Mouse (Mus musculus) megakaryocyte, embryonic 14.5 days (primary cell): Measurements from ENCODE around the gene Cryz. TPM values are rescaled to one million over a fixed set of nuclear protein-coding genes. Genes with fewer than 3 reads are reported as not detected.
"Not testable (repeated sequence)": the region's sequence is repeated elsewhere in the genome, so short reads cannot be mapped to it uniquely, and the experiment has no call there.

ENCODE experiments used
- H3K27me3 ChIP-seq: replicated peaks from 2 replicates; pipeline ENCODE3; 2012; ENCODE audit warnings: inconsistent platforms
- H3K36me3 ChIP-seq: replicated peaks from 2 replicates; pipeline ENCODE3; 2012; ENCODE audit warnings: low read length, inconsistent platforms, mixed read lengths
- H3K4me1 ChIP-seq: 2 replicates; pipeline ENCODE4 v1.6.1; 2012; ENCODE audit warnings: inconsistent platforms
- H3K4me3 ChIP-seq: replicated peaks from 2 replicates; pipeline ENCODE3; 2012; ENCODE audit warnings: moderate library complexity, mild to moderate bottlenecking, inconsistent platforms
- H3K9me3 ChIP-seq: 2 replicates; pipeline ENCODE4 v1.6.1; 2012; ENCODE audit warnings: inconsistent platforms
- FLI1 ChIP-seq: IDR thresholded peaks from 2 replicates; pipeline ENCODE4 v1.6.1; 2012; ENCODE audit warnings: low read length, inconsistent platforms, mixed read lengths
- GATA1 ChIP-seq: IDR thresholded peaks from 3 replicates; pipeline ENCODE4 v1.6.1; 2012; ENCODE audit warnings: mixed read lengths, low read length, inconsistent platforms, borderline replicate concordance
- polyA plus RNA-seq: library from polyadenylated mRNA; stranded (reverse); fragments of >175 nt; gene quantifications from 2 replicates; pipeline ENCODE4 v1.2.3, GENCODE M21; 2012; ENCODE audit warnings: low replicate concordance; ENCODE audit not compliant: insufficient read depth

The Cryz gene
- polyA plus RNA-seq, 1 experiment: 1.9 TPM

GRCm38 (mm10) chr3:154602141-154602540, 5.6 kb downstream of the Cryz start:
- peaks cover 19% of the 10 kb centered on the region for H3K4me1 ChIP-seq
- TF ChIP-seq GATA1: no peak
- TF ChIP-seq FLI1: no peak
- H3K4me3 ChIP-seq: no peak overlapping the region
- H3K36me3 ChIP-seq: peaks cover 24% of the 10 kb centered on the region
- no peaks in the 10 kb centered on the region for H3K9me3 ChIP-seq
- H3K27me3 ChIP-seq: no peaks in the 10 kb centered on the region

- peaks cover 38% of the 10 kb centered on the region for H3K36me3 ChIP-seq
- peaks cover 4% of the 10 kb centered on the region; the same call in 1 of the 2 replicates for H3K9me3 ChIP-seq
- no peak for TF ChIP-seq FLI1
- TF ChIP-seq GATA1: no peak
- no peaks in the 10 kb centered on the region for H3K4me1 ChIP-seq
- H3K27me3 ChIP-seq: no peaks in the 10 kb centered on the region
- no peak overlapping the region for H3K4me3 ChIP-seq
These were observed 8.4 kb downstream of the Cryz start for GRCm38 (mm10) chr3:154604871-154605270.

- Histone ChIP-seq H3K36me3 (peaks cover 66% of the 10 kb centered on the region), H3K9me3 (peaks cover 4% of the 10 kb centered on the region; the same call in 1 of the 2 replicates), H3K27me3 (no peaks in the 10 kb centered on the region), H3K4me1 (no peaks in the 10 kb centered on the region), H3K4me3 (no peak overlapping the region)
- TF ChIP-seq FLI1 (no peak), GATA1 (no peak)
These were observed 11.4 kb downstream of the Cryz start for GRCm38 (mm10) chr3:154607896-154608295.

GRCm38 (mm10) chr3:154611888-154612287, 15.4 kb downstream of the Cryz start:
- TF ChIP-seq GATA1: no peak
- no peak for TF ChIP-seq FLI1

GRCm38 (mm10) chr3:154614771-154615170, 18.3 kb downstream of the Cryz start:
- Histone ChIP-seq H3K9me3 (no peaks in the 10 kb centered on the region), H3K27me3 (no peaks in the 10 kb centered on the region), H3K4me1 (no peaks in the 10 kb centered on the region), H3K4me3 (no peak overlapping the region), H3K36me3 (peaks cover 85% of the 10 kb centered on the region)
- TF ChIP-seq GATA1: no peak
- TF ChIP-seq FLI1: no peak

More at GRCm38 (mm10) chr3:154611888-154612287, 15.4 kb downstream of the Cryz start:
- Histone ChIP-seq H3K36me3 (peaks cover 77% of the 10 kb centered on the region), H3K4me3 (no peak overlapping the region), H3K27me3 (no peaks in the 10 kb centered on the region), H3K4me1 (no peaks in the 10 kb centered on the region), H3K9me3 (peaks cover 4% of the 10 kb centered on the region; the same call in 1 of the 2 replicates)

GRCm38 (mm10) chr3:154615304-154615703, 18.8 kb downstream of the Cryz start:
- Histone ChIP-seq H3K27me3 (no peaks in the 10 kb centered on the region), H3K4me3 (no peak overlapping the region), H3K4me1 (no peaks in the 10 kb centered on the region), H3K9me3 (no peaks in the 10 kb centered on the region), H3K36me3 (peaks cover 87% of the 10 kb centered on the region)
- TF ChIP-seq FLI1: no peak
- TF ChIP-seq GATA1: no peak

- TF ChIP-seq GATA1: no peak
- no peak for TF ChIP-seq FLI1
- no peak overlapping the region for H3K4me3 ChIP-seq
- no peaks in the 10 kb centered on the region for H3K4me1 ChIP-seq
- no peaks in the 10 kb centered on the region for H3K9me3 ChIP-seq
- H3K27me3 ChIP-seq: no peaks in the 10 kb centered on the region
- peaks cover 87% of the 10 kb centered on the region for H3K36me3 ChIP-seq
These were observed 19.6 kb downstream of the Cryz start for GRCm38 (mm10) chr3:154616106-154616505.

GRCm38 (mm10) chr3:154628284-154628683, 31.8 kb downstream of the Cryz start:
- peaks cover 4% of the 10 kb centered on the region; the same call in 1 of the 2 replicates for H3K4me1 ChIP-seq
- TF ChIP-seq FLI1: no peak
- TF ChIP-seq GATA1: no peak
- peaks cover 11% of the 10 kb centered on the region for H3K36me3 ChIP-seq
- no peaks in the 10 kb centered on the region for H3K27me3 ChIP-seq
- no peaks in the 10 kb centered on the region for H3K9me3 ChIP-seq
- H3K4me3 ChIP-seq: no peak overlapping the region

GRCm38 (mm10) chr3:154631281-154631680, 34.8 kb downstream of the Cryz start:
- H3K4me3 ChIP-seq, H3K27me3 ChIP-seq, H3K9me3 ChIP-seq, H3K36me3 ChIP-seq: not testable (repeated sequence)
- H3K4me1 ChIP-seq: peaks cover 12% of the 10 kb centered on the region

- Histone ChIP-seq H3K4me3 (no peak overlapping the region), H3K9me3 (no peaks in the 10 kb centered on the region), H3K4me1 (peaks cover 12% of the 10 kb centered on the region), H3K27me3 (no peaks in the 10 kb centered on the region), H3K36me3 (no peaks in the 10 kb centered on the region)
- TF ChIP-seq GATA1 (no peak), FLI1 (no peak)
These were observed 36.6 kb downstream of the Cryz start for GRCm38 (mm10) chr3:154633091-154633490.
